Mouse (Mus musculus): Measurements from ENCODE around the gene Cabp4. TPM values are rescaled to one million over a fixed set of nuclear protein-coding genes. Genes with fewer than 3 reads are reported as not detected.

The Cabp4 gene
- 0.13 TPM in 1 of 2 replicates, not detected in the other for polyA plus RNA-seq (2016; fragmentation: Nextera tagmentation; extraction: Ambion mirVana)

- WGBS: 72% methylated on average over 7 of the region's 7 CpGs
- 0 out of 2 replicates have a peak, but pooled peaks cover 5% of the 10 kb centered on the region for H3K9me3 ChIP-seq (replicated peaks)
- no peak within 1 kb of the TSS for H3K4me2 ChIP-seq
- H3K27ac ChIP-seq (ENCODE audit: poor library complexity, severe bottlenecking): no peak within 1 kb of the TSS
- H3K4me3 ChIP-seq: no peak within 1 kb of the TSS
- H3K9ac ChIP-seq: no peak within 1 kb of the TSS
- H3K4me1 ChIP-seq (replicated peaks): peaks cover 5% of the 10 kb centered on the region
- ATAC-seq (ENCODE audit: insufficient number of reproducible peaks, low FRiP score): no peak
- H3K27me3 ChIP-seq (replicated peaks): no peaks in the 10 kb centered on the region
- H3K36me3 ChIP-seq: no peaks in the 10 kb centered on the region
These were observed at the start of gene Cabp4 for GRCm38 (mm10) chr19:4143759-4144268. Gene Cabp4, minus strand, starts transcription at chr19:4144033.

DNA sequence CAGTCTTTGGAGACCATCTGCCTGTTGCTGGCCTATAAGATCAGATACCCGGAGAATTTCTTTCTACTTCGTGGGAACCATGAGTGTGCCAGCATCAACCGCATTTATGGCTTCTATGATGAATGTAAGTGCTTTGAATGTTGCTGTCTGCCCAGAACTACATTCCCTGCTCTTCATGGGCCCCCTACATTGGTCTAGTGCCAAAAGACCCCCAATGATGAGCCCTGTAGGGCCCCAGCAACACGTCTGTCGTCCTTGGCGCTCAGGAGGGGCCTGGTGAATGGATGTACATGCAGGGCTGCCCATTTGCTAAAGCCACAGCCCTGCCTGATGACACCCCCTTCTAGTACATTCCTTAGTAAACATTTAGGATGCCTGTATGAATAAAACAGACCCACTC is 49.3 kb upstream of the Cabp4 start:
- 54% methylated on average over 6 of the region's 6 CpGs for WGBS
- peak overlapping the region; percentile 88; the same call in 1 of the 2 replicates for H3K27ac ChIP-seq (ENCODE audit: poor library complexity, severe bottlenecking)
- peak overlapping the region; percentile 74 for H3K4me3 ChIP-seq
- H3K4me2 ChIP-seq: peak overlapping the region; percentile 86
- ATAC-seq (ENCODE audit: insufficient number of reproducible peaks, low FRiP score): no peak
- H3K4me1 ChIP-seq (replicated peaks): peaks cover 43% of the 10 kb centered on the region
- no peaks in the 10 kb centered on the region for H3K27me3 ChIP-seq (replicated peaks)
- peaks cover 50% of the 10 kb centered on the region for H3K36me3 ChIP-seq
- H3K9me3 ChIP-seq (replicated peaks): no peaks in the 10 kb centered on the region
- peak overlapping the region; percentile 92 for H3K9ac ChIP-seq

- Histone ChIP-seq H3K4me1 (replicated peaks) (peaks cover 50% of the 10 kb centered on the region), H3K9ac (peak overlapping the region; percentile 92), H3K4me3 (peak overlapping the region; percentile 74), H3K27me3 (replicated peaks) (no peaks in the 10 kb centered on the region), H3K4me2 (peak overlapping the region; percentile 86), H3K9me3 (replicated peaks) (no peaks in the 10 kb centered on the region), H3K36me3 (peaks cover 44% of the 10 kb centered on the region), H3K27ac (ENCODE audit: poor library complexity, severe bottlenecking) (peak overlapping the region; percentile 88)
- peak; percentile 69 for ATAC-seq (ENCODE audit: insufficient number of reproducible peaks, low FRiP score)
- WGBS: under 1% methylated on average over 51 of the region's 52 CpGs
These were observed 48.6 kb upstream of the Cabp4 start for GRCm38 (mm10) chr19:4192251-4192985.

DNA sequence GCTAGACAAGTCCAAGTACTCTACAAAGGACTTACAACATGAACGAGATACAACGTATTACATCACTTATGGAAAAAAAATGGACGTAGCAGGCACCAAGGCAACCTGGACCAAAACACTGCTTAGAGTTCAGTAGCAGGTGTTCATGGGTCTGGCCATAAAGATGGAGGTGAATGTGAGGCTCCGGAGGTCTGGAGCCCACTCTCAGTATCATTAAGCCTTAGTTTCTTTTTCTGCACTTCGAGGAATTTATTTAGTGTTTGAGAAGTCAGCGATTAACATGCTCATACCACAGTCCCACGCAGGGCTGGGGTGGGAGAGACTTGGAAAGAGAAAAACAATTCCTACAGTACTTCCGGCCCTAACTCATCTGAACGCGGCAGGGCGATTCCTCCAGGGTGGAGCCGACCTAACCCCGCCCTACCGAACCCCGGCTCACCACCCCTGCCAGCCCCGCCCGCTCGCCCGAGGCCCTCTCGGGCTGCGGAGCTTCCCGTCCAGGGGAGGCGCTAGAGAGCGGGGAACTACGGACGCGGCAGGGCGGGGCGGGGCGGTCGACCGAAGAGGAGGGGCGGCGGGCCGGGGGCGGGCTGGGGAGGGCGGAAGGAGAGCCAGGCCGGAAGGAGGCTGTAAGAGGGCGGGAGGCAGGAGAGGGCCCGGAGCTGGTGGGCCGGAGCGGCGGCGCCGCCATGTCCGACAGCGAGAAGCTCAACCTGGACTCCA is 47.9 kb upstream of the Cabp4 start, which contains the start of gene Ppp1ca:
Gene Ppp1ca, plus strand, starts transcription at position 538 of the 723 bp plus-strand sequence.
- WGBS: 6% methylated on average over 36 of the region's 47 CpGs
- Histone ChIP-seq H3K4me1 (replicated peaks) (peaks cover 53% of the 10 kb centered on the region), H3K9ac (peak within 1 kb of the TSS; percentile 92)

GRCm38 (mm10) chr19:4190831-4191334 is 47.0 kb upstream of the Cabp4 start, which contains the start of gene Tbc1d10c:
Gene Tbc1d10c, minus strand, starts transcription at chr19:4191284.
- ATAC-seq (ENCODE audit: insufficient number of reproducible peaks, low FRiP score): no peak
- Histone ChIP-seq H3K27ac (ENCODE audit: poor library complexity, severe bottlenecking) (peak within 1 kb of the TSS; percentile 88), H3K9me3 (replicated peaks) (no peaks in the 10 kb centered on the region), H3K4me2 (peak within 1 kb of the TSS; percentile 86), H3K27me3 (replicated peaks) (no peaks in the 10 kb centered on the region), H3K4me3 (peak within 1 kb of the TSS; percentile 74), H3K4me1 (replicated peaks) (peaks cover 51% of the 10 kb centered on the region), H3K36me3 (peaks cover 28% of the 10 kb centered on the region), H3K9ac (peak within 1 kb of the TSS; percentile 92)
- 52% methylated on average over 4 of the region's 4 CpGs for WGBS

More for the DNA sequence above, 47.9 kb upstream of the Cabp4 start, which contains the start of gene Ppp1ca:
- H3K27ac ChIP-seq (ENCODE audit: poor library complexity, severe bottlenecking): peak within 1 kb of the TSS; percentile 88
- no peaks in the 10 kb centered on the region for H3K27me3 ChIP-seq (replicated peaks)
- H3K9me3 ChIP-seq (replicated peaks): no peaks in the 10 kb centered on the region
- H3K4me3 ChIP-seq: peak within 1 kb of the TSS; percentile 74
- peak within 1 kb of the TSS; percentile 86 for H3K4me2 ChIP-seq
- peak; percentile 93 for ATAC-seq (ENCODE audit: insufficient number of reproducible peaks, low FRiP score)
- peaks cover 36% of the 10 kb centered on the region for H3K36me3 ChIP-seq

DNA sequence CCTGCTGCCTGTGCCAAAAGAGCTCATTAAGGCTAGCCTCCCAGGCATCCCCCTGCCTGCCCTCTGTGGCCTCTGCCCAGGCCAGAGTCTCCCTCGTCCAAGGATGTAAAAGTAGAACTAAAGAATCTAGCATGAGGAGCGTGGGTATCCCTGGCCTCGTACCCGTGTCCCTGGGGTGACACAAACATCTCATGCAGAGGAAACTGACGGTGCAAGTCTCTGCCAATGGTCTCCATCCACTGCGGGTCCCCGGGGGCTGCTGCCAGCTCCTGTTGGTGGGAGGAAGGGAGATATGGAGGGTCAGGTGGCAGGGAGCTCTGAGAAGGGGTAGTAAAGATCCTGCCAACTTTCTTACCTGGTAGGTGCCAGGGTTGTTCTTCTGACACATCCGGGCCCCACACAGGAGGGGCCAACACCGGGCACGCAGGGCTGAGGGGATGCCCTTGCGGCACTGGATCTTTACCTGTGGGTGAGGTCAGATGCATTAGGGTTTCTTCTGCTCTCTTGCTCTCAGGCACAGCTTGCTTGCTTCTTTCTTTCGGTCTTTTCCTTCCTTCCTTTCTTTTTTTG is 45.3 kb upstream of the Cabp4 start:
- no peak overlapping the region for H3K27ac ChIP-seq (ENCODE audit: poor library complexity, severe bottlenecking)
- H3K36me3 ChIP-seq: peaks cover 11% of the 10 kb centered on the region
- no peak overlapping the region for H3K4me2 ChIP-seq
- 86% methylated on average over 12 of the region's 12 CpGs for WGBS
- H3K9me3 ChIP-seq (replicated peaks): no peaks in the 10 kb centered on the region
- H3K9ac ChIP-seq: no peak overlapping the region
- no peaks in the 10 kb centered on the region for H3K27me3 ChIP-seq (replicated peaks)
- peaks cover 62% of the 10 kb centered on the region for H3K4me1 ChIP-seq (replicated peaks)
- no peak for ATAC-seq (ENCODE audit: insufficient number of reproducible peaks, low FRiP score)
- no peak overlapping the region for H3K4me3 ChIP-seq

DNA sequence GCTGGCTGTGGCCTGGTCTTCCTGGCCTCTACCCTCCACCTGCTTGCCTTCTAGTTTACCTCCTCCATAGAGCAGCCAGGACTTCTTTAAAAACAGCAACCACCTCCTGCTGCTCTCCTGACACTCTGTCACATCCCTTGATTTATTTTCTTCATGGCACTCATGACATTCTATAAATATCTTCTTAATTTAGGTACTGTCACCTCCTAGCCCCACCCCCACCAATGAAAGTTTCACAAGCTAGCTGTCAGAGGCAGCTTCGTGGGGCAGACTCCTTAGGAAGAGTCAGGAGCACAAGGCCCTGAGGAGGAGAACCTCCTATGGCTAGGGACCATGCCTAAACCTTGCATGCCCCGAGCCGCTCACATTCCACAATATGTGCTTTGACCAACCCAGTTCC is 43.5 kb upstream of the Cabp4 start:
- Histone ChIP-seq H3K4me3 (no peak overlapping the region), H3K36me3 (no peaks in the 10 kb centered on the region), H3K9ac (peak overlapping the region; percentile 28; the same call in 1 of the 2 replicates), H3K9me3 (replicated peaks) (no peaks in the 10 kb centered on the region), H3K27me3 (replicated peaks) (no peaks in the 10 kb centered on the region), H3K27ac (ENCODE audit: poor library complexity, severe bottlenecking) (no peak overlapping the region), H3K4me2 (no peak overlapping the region), H3K4me1 (replicated peaks) (peaks cover 48% of the 10 kb centered on the region)
- ATAC-seq (ENCODE audit: insufficient number of reproducible peaks, low FRiP score): no peak
- WGBS: 60% methylated on average over 3 of the region's 3 CpGs

- 42% methylated on average over 15 of the region's 15 CpGs for WGBS
- H3K9me3 ChIP-seq (replicated peaks): no peaks in the 10 kb centered on the region
- no peaks in the 10 kb centered on the region for H3K36me3 ChIP-seq
- H3K27ac ChIP-seq (ENCODE audit: poor library complexity, severe bottlenecking): 0 out of 2 replicates have a peak overlapping the region, but pooled peaks have one; percentile 28
- H3K9ac ChIP-seq: 0 out of 2 replicates have a peak overlapping the region, but pooled peaks have one; percentile 2
- peak; percentile 33; the same call in 1 of the 2 replicates for ATAC-seq (ENCODE audit: insufficient number of reproducible peaks, low FRiP score)
- peak overlapping the region; percentile 12; the same call in 1 of the 2 replicates for H3K4me2 ChIP-seq
- no peak overlapping the region for H3K4me3 ChIP-seq
- peaks cover 37% of the 10 kb centered on the region for H3K4me1 ChIP-seq (replicated peaks)
- no peaks in the 10 kb centered on the region for H3K27me3 ChIP-seq (replicated peaks)
These were observed 41.4 kb upstream of the Cabp4 start for GRCm38 (mm10) chr19:4184976-4185975.

DNA sequence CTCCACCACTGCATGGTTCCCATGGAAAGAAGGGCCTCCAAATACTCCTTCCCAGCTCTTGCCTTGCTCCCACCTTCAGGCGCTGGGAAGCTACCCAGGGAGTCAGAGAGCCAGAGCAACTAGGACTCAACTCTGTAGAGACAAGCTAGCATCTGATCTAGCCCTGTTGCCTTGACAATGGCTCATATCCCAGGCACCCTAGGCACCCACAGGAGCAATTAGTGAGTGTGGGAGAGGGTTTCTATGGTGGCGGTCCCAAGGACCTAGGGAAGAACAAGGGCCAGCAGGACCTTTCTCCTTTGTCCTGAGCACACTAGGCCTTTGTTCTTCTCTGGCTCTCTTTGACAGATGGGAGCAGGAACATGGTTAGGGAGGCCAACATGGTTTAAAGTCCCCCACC is 39.9 kb upstream of the Cabp4 start:
- Histone ChIP-seq H3K4me1 (replicated peaks) (peaks cover 37% of the 10 kb centered on the region), H3K4me3 (no peak overlapping the region), H3K27ac (ENCODE audit: poor library complexity, severe bottlenecking) (no peak overlapping the region), H3K27me3 (replicated peaks) (0 out of 2 replicates have a peak, but pooled peaks cover 2% of the 10 kb centered on the region), H3K36me3 (no peaks in the 10 kb centered on the region), H3K9ac (no peak overlapping the region), H3K9me3 (replicated peaks) (no peaks in the 10 kb centered on the region), H3K4me2 (no peak overlapping the region)
- WGBS: 76% methylated on average over 2 of the region's 2 CpGs
- ATAC-seq (ENCODE audit: insufficient number of reproducible peaks, low FRiP score): no peak

DNA sequence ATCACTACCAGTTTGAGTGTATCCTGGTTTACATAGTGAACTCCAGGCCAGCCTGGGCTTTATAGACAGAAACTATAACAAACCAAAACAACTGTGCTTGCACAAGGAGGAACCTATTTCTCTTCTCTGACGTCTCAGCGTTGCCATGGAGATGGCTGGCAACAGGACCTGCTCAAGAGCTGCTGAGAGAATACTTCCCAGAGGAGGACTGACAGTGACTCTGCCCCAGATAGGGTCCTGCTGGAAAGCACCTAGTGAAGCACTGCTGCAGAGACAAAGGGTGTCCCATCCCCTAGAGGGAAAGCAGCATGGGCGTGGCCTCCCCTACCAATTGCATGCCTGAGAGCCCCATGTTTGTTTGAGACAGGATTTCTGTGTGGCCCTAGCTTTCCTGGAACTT is 38.1 kb upstream of the Cabp4 start:
- Histone ChIP-seq H3K4me2 (no peak overlapping the region), H3K9ac (no peak overlapping the region), H3K9me3 (replicated peaks) (no peaks in the 10 kb centered on the region), H3K4me1 (replicated peaks) (peaks cover 24% of the 10 kb centered on the region), H3K36me3 (no peaks in the 10 kb centered on the region), H3K27me3 (replicated peaks) (peaks cover 2% of the 10 kb centered on the region; the same call in 1 of the 2 replicates), H3K27ac (ENCODE audit: poor library complexity, severe bottlenecking) (no peak overlapping the region), H3K4me3 (no peak overlapping the region)
- 38% methylated on average over 3 of the region's 3 CpGs for WGBS
- ATAC-seq (ENCODE audit: insufficient number of reproducible peaks, low FRiP score): no peak
